Mouse (Mus musculus) cerebellum, postnatal 10 days (tissue): ENCODE data around the gene AC131692.1.
"Not testable (repeated sequence)": the region's sequence is repeated elsewhere in the genome, so short reads cannot be mapped to it uniquely, and the experiment has no call there.

Experiments
- DNase-seq, 2 experiments: peaks; one replicate each; pipeline ENCODE4 v3.0.0; 2021; ENCODE audit warnings: mixed read lengths in 2 of 2

AC131692.1 gene

GRCm38 (mm10) chr19:6118677-6119185, 24.5 kb downstream of the AC131692.1 start:
- peak; percentile 64 for DNase-seq

GRCm38 (mm10) chr19:6121761-6122160, 27.5 kb downstream of the AC131692.1 start:
- no peak for DNase-seq

GRCm38 (mm10) chr19:6123330-6123729, 29.1 kb downstream of the AC131692.1 start:
- peak; percentile 58 to 69 for DNase-seq

- DNase-seq = no peak
These were observed 30.7 kb downstream of the AC131692.1 start for GRCm38 (mm10) chr19:6124898-6125297.

GRCm38 (mm10) chr19:6126289-6126688, 32.1 kb downstream of the AC131692.1 start:
- DNase-seq = peak; percentile 70 to 83

GRCm38 (mm10) chr19:6126789-6127580, 32.8 kb downstream of the AC131692.1 start:
- DNase-seq = no peak

GRCm38 (mm10) chr19:6127760-6128341, 33.6 kb downstream of the AC131692.1 start, which contains the start of gene Snx15:
TSS of gene Snx15 (minus strand) at chr19:6128304.
- DNase-seq = peak; percentile 98

GRCm38 (mm10) chr19:6130414-6131128, 36.4 kb downstream of the AC131692.1 start:
- DNase-seq = not testable (repeated sequence)

- DNase-seq = no peak
These were observed 38.1 kb downstream of the AC131692.1 start for GRCm38 (mm10) chr19:6132171-6132827.

GRCm38 (mm10) chr19:6133197-6133596, 39.0 kb downstream of the AC131692.1 start:
- not testable (repeated sequence) for DNase-seq

GRCm38 (mm10) chr19:6136397-6136796, 42.2 kb downstream of the AC131692.1 start:
- DNase-seq = no peak

GRCm38 (mm10) chr19:6139701-6140100, 45.5 kb downstream of the AC131692.1 start:
- peak; percentile 61 to 62 for DNase-seq

- no peak for DNase-seq
These were observed 46.1 kb downstream of the AC131692.1 start for GRCm38 (mm10) chr19:6140374-6140677.

- DNase-seq = peak; percentile 96 to 97
These were observed 46.6 kb downstream of the AC131692.1 start, which contains the start of gene Batf2 for GRCm38 (mm10) chr19:6140678-6141393. TSS of gene Batf2 (plus strand) at chr19:6140983.

- DNase-seq = peak; percentile 91 to 93
These were observed 47.2 kb downstream of the AC131692.1 start, which contains the start of gene Arl2 for GRCm38 (mm10) chr19:6141394-6141749. TSS of gene Arl2 (minus strand) at chr19:6141548.

GRCm38 (mm10) chr19:6144842-6145241, 50.6 kb downstream of the AC131692.1 start:
- no peak for DNase-seq
